Mouse (Mus musculus): Measurements from ENCODE around the gene Msi2.

Gene Msi2

DNA sequence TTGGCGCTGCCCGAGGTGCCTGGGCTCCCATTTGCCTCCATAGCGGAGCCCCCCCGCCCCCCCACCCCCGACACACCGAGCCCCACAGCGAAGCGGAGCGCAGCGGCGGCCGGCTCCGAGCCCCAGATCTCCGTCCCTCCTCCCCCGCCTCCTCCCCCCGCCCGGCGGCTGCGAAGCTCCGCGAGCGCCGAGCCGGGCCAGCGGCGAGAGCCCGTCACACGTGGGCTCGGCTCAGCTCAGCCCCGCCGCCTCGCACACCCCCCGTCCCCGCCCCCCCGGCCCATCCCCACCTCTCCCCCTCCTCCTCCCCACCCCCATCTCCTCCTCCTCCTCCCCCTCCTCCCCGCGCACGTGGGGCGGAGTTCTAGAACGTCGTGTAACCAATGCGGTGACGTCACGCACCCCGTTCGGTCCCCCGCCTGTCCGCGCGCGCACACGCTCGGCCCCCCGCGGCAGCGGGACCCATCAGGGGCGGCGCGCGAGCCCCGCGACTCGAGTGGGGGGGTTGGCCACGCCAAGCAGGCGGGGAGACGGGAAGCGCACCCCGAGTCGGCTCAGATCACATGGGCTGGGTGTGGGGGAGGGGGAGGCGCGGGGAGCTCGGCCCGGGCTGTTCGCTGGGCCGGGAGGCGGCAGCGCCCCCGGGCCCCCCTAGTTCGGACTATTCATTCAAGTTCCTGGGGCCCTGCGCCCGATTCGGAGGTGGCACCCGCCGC is at the start of gene Msi2:
TSS of gene Msi2 (minus strand) at position 464 of the 716 bp plus-strand sequence.
- peak; percentile 90 for DNase-seq

DNA sequence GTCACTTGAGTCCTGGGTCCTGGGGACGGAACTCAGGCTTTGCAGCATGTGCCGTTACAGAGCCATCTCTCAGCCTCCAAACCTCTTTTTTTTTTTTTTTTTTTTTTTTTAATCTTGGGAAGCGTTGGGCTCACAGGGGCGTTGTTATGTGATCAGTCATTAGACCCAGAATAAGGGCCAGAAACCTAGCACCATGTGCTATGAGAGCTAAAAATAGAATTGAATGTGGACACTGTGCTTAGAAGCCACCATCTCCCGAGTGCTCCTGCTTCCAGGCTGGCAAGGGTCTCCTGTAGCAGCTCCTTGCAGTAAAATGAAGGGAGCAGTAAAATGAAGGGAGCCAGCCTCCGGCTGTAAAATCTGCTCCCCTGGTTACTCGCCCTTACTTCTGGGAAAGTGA is 47.3 kb upstream of the Msi2 start:
- no peak for DNase-seq

DNA sequence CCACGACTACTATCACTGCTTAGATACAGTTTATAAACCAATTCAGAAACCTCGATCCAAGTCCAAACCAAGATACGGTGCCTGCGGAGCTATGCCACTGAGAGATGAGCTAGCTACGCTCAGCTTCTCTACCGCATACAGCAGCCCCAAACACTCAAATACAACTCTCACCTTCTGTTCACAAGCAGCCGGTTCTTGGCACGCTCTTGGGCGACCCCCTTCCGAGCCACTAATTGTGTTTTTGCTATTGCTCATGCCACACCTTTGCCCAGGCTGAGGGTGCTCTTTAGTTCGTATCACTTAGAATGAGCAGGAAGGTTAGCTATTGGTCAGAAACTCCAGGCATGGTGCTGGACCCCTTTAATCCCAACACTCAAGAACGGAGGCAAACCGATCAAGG is 45.1 kb upstream of the Msi2 start:
- no peak for DNase-seq

DNA sequence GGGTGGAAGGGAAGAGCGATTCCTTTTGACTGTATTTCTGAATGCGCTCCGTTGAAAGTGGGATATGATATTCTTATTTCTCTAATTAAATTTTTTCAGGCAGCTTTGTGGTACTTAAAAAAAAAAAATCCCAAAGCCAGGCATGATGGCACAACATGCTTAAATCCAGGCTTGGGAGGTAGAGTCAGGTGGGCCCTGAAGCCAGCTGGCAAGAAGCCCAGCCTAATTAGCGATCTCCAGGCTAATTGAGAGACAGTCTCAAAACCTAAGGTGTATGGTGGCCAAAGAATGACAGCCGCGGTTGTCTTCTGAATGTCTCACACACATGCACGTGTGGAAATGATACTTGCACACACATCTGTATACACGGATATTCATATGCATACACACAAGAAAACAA is 41.2 kb upstream of the Msi2 start:
- DNase-seq: no peak

DNA sequence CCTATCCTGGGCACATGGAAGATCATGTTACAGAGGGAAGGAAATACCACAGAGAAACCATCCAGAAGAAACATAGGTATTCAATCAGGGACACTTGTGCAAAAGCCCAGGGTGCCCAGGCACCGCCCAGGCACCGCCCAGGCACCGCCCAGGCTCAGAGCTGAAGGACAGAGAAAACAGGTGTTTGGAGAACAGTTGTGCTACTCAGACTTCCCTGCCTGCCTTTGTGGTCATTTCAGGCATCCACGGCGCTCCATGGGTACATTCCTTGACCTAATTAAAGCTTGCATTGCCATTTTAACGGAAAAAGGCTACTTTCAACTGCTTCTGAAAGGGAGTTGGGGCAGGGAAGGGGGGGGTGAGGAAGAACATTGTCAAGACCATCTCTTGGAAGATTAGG is 40.1 kb upstream of the Msi2 start:
- DNase-seq: no peak

DNA sequence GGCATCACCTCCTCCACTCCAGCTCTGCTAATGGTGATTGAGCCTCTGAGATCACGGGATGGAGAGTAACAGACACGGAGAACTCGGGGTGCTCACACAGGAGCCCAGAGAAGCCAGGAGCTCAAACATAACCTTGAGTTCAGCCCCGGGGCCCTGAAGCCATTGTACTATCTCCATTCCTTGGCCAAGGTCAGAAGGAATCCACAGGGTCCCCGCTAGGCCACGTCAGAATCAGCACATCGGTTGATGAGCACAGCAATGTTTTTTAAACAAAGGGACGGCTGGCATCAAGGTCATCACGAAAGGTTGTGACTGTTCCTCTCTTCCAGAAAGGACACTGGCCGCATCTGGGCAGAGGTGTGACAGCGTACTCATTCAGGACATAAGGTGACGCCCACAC is 27.0 kb upstream of the Msi2 start:
- DNase-seq: no peak

DNA sequence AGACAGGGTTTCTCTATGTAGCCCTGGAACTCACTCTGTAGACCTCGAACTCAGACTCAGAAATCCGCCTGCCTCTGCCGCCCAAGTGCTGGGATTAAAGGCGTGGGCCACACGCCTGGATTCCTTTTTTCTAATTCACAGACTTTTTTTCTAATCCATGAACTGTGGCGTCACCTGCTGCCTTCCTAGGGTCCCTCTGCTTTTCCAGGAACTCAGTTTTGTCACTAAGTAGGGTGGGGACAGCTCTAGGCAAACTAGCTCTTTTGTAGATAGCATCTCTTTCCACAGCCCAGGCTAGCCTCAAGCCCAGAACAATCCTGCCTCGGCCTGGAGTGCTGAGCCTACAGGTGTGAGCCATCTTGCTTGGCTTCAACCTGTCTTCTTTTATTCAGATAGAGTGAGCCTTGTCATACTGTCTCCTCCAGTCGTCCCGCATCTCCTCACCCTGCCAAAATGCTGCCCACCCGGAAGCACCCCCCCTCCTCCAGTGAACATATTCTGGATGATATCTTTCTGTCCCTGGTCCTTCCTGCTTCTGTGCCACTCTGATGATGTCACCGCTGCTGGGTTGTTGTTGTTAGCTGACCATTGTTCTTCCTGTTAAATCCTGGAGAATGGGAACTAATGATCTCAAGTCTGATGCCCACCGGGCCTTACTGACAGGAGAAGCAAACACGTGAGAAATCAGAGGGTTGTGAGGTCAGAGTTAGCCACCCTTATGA is 21.4 kb upstream of the Msi2 start:
- no peak for DNase-seq

DNA sequence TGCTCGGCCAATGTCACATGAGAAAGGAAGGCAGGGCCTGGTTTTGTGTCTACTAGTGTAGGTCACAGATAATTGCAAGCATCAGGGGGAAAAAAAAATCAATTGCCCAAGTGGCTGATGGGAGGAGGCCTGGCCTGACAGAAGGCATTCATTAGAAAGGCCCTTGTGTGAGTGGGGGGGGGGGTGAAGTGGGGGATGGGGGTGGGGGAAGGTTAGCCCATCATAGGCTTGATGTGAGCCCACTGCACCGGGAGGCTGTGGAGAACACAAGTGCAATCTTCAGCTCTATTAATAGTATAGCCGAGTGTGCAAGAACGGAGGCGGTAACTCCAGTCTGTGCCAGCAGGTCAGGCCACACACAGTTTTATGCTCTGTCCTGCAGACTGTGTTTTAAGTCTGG is 11.1 kb upstream of the Msi2 start:
- no peak for DNase-seq

DNA sequence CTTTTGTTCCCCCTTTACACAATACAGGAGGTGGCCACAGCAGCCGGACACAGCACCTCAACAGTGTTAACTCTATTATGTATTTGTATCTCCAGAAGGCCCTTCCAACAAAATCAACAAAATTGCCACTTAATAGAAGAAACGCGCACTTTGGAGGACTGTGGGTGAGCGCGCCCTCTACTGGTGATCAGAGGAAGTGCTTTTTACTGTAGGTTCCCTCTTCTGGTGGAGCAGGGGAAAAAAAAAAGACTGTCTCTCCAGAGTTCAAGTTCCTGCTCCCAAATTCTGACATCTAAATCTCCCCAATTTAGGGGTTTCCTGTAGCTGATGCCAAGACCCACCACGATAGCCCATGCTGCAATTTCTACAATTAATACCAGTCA is 10.2 kb upstream of the Msi2 start:
- peak; percentile 79 for DNase-seq

DNA sequence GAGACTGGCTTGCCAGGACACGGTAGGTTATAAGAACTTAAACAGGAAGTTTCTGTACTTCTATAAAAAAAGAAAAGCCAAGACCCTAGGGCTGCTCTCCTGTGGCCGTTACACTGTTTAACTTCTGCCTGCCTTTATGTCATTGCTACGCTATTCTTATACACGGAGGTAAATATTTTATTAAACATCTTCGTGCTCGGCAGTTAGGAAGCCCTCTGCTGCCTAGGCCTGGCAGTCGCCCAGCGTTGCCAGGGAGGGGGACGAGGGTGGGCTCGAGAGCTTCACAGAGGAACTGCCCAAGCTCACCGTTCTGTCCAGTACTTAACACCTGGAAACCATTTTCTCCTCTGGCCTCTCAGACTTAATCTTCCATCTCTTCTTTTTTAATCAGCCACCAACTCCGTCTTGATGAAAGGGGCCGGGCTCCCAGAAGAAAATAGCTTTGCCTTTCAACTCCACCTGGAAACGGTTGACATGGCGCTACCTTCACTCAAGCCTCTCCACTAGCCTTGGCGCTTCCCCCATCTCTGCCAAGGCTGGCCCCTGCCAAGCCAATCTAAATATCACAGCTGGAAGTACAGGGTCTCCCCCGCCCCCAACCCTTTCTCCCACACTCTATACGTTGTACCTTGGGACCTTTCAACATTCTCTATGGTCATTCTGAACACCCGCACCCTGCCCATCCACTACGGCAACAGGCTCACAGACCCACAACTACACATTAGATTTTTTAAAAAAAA is 9.6 kb upstream of the Msi2 start:
- no peak for DNase-seq

DNA sequence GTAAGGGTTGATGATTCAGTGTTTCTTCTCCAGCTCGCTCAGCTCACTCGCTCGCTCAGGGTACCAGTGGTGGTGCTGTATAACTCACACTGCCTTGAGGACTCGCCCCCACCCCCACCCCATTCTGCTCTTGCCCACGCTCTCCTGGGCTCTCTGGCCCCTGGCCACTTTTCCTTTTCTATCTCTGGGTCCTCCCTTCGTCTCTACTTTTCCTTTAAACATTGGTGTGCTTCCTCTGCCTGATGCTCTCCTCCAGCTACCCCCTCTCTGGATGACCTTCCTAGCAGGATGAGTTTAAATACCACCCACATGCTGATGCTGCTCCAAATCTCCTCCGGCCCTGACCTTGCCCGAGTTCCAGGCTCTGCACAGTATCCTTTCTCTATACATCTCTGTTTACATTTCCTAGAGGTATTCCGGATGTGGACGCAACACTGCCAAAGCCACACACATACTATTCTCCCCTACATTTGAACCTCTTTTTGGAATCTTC is 2.9 kb upstream of the Msi2 start:
- no peak for DNase-seq

DNA sequence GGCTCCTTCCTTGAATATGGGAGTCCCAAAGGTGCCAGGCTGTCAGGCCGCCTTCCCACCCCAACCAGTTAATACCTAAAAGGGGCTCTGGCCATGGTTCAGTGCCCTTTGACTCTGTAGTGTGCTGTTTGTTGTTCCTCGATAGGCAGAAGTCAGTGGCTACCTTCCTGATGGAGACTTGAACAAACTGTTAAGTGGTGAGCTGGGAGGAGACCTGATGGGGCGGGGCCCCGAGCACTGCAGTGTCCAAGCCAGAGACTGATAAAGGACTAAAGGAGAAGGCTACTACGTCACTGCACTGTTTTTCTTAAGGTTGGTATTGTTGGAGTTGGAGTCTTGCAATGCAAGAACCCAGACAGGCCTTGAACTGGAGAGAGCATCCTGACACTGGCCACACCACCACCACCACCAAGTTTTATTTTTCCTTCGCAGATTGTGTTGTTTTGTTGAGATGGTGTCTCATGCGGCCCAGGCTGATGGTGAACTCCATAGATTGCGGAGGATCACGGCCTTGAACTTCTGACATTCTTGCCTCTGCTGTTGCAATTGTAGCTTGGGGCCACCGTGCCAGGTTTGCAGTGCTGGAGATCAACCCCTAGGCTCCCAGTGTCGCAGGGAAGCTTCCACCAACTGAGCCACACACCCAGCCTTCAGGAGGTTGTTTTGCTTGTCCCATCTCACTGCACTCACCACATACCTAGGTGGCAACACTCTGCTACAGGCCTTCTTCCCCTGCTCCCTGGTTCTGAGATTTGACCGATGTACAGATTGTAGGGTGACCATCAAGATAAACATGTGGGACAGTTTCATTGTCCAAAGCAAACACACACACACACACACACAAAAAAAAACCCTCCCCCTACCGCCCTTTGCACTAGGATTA is 2.2 kb upstream of the Msi2 start:
- DNase-seq: no peak

DNA sequence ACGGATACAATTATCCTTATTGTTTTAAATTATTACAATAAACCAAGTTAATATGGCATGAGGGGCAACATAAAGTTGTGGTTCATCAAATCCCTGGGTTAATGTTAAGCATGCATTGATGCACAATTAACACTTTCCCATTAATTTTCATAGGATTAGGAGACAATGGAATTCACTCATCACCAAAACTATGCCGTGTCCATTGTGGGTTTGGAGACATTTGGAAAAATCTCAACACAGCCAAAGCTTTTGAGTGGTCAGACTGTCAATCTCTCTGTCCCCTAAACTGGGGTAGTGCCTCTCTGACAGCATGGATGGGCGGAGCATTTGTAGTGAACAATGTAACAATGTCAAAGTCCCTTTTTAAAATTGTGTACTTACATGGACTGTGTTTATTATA is 1.3 kb upstream of the Msi2 start:
- no peak for DNase-seq

DNA sequence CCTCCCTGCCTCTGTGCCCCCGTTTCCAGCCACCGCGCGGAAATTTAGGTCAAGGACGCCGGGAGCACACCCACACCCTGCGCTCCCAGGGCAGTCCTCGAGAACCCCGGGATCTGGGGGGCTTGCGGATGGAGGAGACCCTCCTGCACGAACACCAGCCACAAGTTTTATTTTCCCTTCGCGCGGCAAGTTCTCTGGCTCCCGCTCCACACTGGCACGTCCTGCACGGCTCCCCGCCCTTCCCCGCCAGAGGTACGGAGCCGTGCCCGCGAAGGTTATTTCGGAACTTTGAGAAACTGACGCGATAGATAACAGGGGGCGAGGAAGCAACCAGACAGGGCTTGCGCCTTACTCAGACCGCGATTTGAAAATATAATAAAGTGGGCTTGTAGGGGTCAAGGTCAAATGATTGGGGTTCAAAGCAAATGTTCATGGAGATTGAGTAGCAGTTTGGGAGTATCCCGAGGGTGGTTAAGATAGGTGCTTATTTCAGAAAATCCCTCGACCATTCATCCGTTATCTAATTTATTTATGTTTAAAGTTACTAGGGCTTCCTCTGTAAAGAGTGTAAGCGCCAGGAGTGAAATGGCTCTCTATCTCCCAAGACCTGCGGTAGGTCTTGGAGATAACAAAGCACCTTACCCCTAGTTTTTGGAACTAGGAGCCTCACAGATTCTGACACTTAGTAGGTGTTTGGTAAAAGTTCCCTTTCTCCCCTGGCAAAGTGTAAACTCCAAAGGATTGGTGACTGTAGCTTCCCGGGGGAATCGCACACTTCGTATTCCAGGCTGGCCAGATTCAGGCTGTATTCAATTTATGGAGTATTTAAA is 668 bp upstream of the Msi2 start:
- no peak for DNase-seq

DNA sequence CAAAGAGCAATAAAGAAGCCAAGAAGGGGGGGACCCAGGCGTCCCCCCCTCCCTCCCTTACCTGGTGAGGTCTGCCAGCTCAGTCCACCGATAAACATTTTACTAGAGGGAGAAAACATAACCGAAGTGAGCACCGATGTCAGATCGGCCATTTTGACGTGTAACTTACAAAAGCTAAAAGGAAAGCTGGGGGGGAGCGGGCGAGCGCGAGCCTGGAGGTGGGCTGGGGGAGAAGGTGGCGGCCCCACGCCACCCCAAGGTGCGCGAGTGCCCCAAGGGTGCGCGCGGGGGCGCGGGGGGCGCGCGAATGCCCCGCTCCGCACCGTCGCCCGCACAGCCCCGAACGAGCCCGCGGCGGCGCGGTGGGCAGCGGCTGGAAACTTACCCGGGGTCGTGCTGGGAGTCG is 666 bp downstream of the Msi2 start:
- DNase-seq: no peak

DNA sequence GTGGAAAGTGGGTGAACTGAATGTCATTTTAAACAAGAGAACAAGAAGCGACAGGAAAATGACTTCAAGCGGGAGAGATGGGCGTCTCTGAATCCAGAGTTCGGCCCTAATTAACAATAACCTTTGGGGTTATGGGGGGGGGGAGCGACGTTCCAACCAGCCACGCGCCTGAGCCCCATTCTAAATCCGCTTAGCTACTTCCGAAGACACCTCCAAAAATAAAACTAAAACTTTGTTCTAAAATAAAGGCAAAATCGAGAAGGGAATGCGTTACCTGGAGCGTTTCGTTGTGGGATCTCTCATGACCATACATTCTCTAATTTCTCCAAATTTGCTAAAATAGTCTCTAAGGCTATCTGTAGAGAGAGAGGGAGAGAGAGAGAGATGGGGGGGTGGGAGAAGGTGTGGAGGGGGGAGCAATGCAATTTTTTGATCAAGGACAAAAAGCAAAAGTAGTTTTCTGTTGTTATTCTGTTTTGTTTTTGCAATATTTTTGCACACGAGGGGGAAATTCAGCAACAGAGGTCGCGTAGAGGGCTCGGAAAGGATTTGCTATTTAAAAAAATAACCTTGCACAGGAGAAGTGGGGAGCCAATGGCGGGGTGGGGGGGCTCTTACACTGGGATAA is 1.2 kb downstream of the Msi2 start:
- DNase-seq: no peak

DNA sequence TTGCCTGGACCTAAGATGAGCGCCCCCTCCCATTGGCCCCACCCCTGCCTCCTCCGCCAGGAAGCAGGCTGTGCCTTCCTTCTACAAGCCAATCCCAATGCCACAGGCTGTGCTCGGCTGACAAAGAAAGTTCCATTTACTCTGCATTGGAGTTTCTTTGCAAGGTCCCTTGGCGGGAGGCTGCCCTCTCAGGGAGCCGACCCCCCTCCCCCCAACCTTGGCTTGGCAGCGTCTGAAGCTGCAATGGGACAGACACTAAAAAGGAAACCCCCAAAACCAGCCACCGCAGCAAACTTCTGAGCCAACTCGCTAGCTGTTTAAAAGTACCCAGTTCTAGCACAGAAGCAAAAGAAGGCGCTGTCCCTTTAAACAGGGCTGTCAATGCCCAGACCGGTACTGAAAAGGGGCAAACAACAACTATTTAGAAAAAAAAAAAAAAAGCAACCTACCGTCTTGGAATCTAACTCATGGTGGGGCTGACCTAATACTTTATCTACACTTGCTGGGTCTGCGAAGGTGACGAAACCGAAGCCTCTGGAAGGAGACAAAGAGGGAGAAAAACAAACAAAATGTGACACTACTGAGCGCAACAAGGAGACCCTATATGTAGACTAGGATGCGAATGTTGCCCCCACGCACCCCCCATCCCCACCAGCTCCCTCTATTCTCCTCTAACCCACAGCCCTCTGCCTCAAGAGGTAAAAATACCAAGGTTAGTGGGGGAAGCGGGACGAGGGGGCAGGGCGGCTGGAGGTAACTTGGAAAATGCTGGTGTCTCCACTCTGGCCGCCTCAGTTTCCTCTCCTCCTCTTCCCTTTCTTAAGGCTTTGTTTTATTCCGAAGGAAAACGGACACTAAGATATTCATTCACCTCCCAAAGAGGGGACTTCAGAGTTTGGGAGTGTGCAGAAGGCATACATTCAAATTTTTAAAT is 2.0 kb downstream of the Msi2 start:
- no peak for DNase-seq

DNA sequence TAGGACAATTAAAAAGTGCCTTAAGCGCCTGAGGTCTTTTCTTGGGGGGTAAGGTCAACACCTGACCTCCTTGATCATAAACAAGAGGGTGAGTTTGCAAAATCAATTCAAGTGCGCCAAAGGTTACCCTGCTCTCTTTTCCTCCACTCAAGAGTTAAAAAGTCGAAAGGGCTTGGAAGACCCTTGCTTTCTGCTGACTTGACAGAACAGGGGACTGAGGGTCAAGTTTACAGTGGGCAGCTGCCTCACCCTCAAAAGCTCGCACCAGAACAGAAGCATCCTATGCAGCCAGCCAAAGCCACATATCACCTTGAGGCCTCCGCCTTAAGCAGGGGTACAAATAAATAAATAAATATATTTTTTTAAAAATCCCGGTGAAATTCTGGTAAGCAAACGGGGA is 3.0 kb downstream of the Msi2 start:
- DNase-seq: no peak

DNA sequence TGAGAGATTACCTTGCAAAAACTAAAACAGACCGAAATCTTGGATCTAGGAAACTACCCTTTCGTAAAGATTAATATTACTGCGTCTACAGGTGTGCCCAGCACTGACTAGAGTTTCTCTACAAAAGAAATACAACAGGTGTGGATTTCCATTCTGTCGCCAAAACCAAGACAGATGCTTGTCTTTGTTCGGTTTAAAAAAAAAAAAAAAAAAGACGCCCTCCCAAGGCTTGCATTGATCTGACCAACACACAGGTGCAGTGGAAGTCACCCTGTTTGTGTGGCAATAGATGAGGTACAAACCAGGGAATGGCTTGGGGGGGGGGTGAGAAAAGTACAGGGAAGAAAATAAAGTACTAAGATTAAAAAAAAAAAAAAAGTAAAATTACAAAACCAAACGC is 4.2 kb downstream of the Msi2 start:
- no peak for DNase-seq

DNA sequence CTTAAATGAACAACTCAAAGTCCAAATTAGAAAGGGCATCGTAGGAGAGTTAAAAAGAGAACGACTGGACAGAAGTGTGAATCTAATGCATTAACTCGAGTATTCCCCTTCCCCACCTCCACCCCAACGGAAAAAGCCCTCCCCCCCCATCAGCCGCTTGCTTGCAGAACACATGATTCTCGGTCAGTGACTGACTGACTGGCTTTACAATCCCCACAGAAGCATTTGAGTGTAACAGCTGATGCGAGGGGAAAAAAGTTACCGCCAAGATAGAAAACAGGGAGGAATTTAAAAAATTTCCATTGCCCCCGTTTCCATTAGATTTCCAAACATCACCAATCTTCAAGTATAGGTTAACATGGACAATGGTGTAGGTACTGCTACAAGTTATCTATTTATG is 4.8 kb downstream of the Msi2 start:
- DNase-seq: no peak

All from cerebellum, adult 8-10 months (tissue).